Mouse (Mus musculus) MEL (cell line): Measurements from ENCODE around the gene Adamtsl1.

Experiments
- CTCF ChIP-seq, 3 experiments: IDR thresholded peaks in 2 of 3; conservative IDR thresholded peaks in 1 of 3; 2 replicates each; pipeline ENCODE4 v1.5.1; 2011 to 2012; ENCODE audit warnings: low read length in 3 of 3, low read depth in 2 of 3, mild to moderate bottlenecking in 2 of 3, improper control_type of control experiment in 1 of 3, inconsistent platforms in 1 of 3, mixed read lengths in 1 of 3, moderate library complexity in 1 of 3; ENCODE audit not compliant: control insufficient read depth in 1 of 3, insufficient read depth in 1 of 3, poor library complexity in 1 of 3, severe bottlenecking in 1 of 3
- EP300 ChIP-seq, 2 experiments: IDR thresholded peaks; 2 replicates each; pipeline ENCODE4 v1.6.1; 2011; ENCODE audit warnings: improper control_type of control experiment in 2 of 2, low read length in 2 of 2, low read depth in 1 of 2, mild to moderate bottlenecking in 1 of 2
- ETS1 ChIP-seq: IDR thresholded peaks from 2 replicates; pipeline ENCODE4 v1.6.1; 2012; ENCODE audit warnings: low read depth, mild to moderate bottlenecking, inconsistent platforms, low read length, improper control_type of control experiment, moderate library complexity
- HCFC1 ChIP-seq: IDR thresholded peaks from 2 replicates; pipeline ENCODE4 v1.6.1; 2012; ENCODE audit warnings: low read depth, mild to moderate bottlenecking, inconsistent platforms, low read length, improper control_type of control experiment, moderate library complexity
- KAT2A ChIP-seq: conservative IDR thresholded peaks from 2 replicates; pipeline ENCODE4 v1.6.1; 2012; ENCODE audit warnings: low read depth, low read length, improper control_type of control experiment, inconsistent platforms
- MAZ ChIP-seq: IDR thresholded peaks from 2 replicates; pipeline ENCODE4 v1.6.1; 2012; ENCODE audit warnings: low read depth, mild to moderate bottlenecking, inconsistent platforms, low read length, improper control_type of control experiment
- MYC ChIP-seq: IDR thresholded peaks from 2 replicates; pipeline ENCODE4 v1.6.1; 2011; ENCODE audit warnings: low read depth, mild to moderate bottlenecking, low read length, improper control_type of control experiment, moderate library complexity
- NRF1 ChIP-seq: IDR thresholded peaks from 2 replicates; pipeline ENCODE4 v1.6.1; 2014; ENCODE audit warnings: low read depth, mild to moderate bottlenecking, inconsistent platforms, low read length, improper control_type of control experiment, moderate library complexity; ENCODE audit not compliant: poor library complexity, insufficient read depth, severe bottlenecking
- POLR2A ChIP-seq, 2 experiments: IDR thresholded peaks; 2 replicates each; pipeline ENCODE4 v1.6.1; 2011 to 2012; ENCODE audit warnings: low read length in 2 of 2, mild to moderate bottlenecking in 2 of 2, control low read depth in 1 of 2, improper control_type of control experiment in 1 of 2, low read depth in 1 of 2, moderate library complexity in 1 of 2; ENCODE audit not compliant: control insufficient read depth in 1 of 2, insufficient read depth in 1 of 2, poor library complexity in 1 of 2
- POLR2AphosphoS2 ChIP-seq: IDR thresholded peaks from 2 replicates; pipeline ENCODE4 v1.6.1; 2011; ENCODE audit warnings: low read length, improper control_type of control experiment
- TCF12 ChIP-seq: IDR thresholded peaks from 2 replicates; pipeline ENCODE4 v1.6.1; 2014; ENCODE audit warnings: low read depth, mild to moderate bottlenecking, inconsistent platforms, low read length, improper control_type of control experiment, moderate library complexity
- ZC3H11A ChIP-seq: IDR thresholded peaks from 2 replicates; pipeline ENCODE4 v1.6.1; 2012; ENCODE audit warnings: low read depth, mild to moderate bottlenecking, inconsistent platforms, low read length, improper control_type of control experiment
- ZNF384 ChIP-seq: IDR thresholded peaks from 2 replicates; pipeline ENCODE4 v1.6.1; 2012; ENCODE audit warnings: low read depth, mild to moderate bottlenecking, inconsistent platforms, low read length, improper control_type of control experiment

DNA sequence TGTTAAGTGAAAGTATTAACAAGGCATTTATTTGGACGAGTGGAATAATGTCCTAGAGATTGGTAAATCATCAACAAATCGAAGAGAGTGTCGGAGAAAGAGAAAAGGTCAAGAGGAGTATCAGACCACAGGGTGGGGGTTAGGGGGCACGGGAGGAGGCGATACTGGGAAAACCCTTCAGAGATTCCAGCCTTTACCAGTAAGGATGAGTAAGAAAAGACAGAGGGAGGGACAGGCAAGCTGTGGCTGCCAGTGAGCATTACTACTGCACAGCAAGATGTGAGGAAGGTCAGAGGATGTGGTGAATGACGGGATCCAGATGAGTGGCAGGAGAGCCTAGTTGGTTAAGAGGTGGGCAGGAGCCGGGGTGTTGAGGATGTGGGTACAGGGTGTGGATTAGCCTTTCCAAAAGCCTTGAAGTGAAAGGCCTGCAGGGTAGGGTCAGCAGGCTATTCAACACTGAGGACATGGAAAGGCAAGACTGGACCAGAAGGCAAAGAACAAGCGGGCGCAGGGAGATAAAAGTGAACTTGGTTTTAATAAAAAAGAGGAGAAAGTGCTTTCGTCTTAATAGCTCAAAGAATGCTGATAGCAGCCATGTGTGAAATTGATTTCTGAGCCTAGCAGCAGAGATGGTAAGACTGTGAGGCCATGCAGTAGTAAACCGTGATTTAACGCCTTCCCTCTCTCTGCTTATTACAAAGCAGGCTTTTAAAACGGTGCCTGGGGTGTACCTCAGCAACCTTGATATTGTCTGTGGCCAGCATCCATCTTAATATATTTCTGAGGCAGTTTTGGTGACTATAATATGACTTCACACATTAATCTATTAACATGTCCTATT, 555.1 kb downstream of the Adamtsl1 start:
- TF ChIP-seq POLR2A (IDR thresholded peaks at IDR 0.05; ENCODE audit: control insufficient read depth in 1 of 2, insufficient read depth in 1 of 2, low read depth in 1 of 2, low read length in 2 of 2, poor library complexity in 1 of 2) = no peak
- no peak for TF ChIP-seq ETS1
- TF ChIP-seq EP300 (IDR thresholded peaks at IDR 0.05; ENCODE audit: low read depth in 1 of 2, low read length in 2 of 2) = no peak
- TF ChIP-seq ZC3H11A = no peak
- TF ChIP-seq CTCF (IDR thresholded peaks at IDR 0.05 in 2 of 3, conservative IDR thresholded peaks at IDR 0.05 in 1 of 3; ENCODE audit: control insufficient read depth in 1 of 3, insufficient read depth in 1 of 3, low read depth in 2 of 3, low read length in 3 of 3, poor library complexity in 1 of 3, severe bottlenecking in 1 of 3) = no peak
- TF ChIP-seq MAZ = no peak
- TF ChIP-seq MYC = no peak
- no peak for TF ChIP-seq KAT2A
- no peak for TF ChIP-seq NRF1
- TF ChIP-seq ZNF384 = no peak
- TF ChIP-seq TCF12 = no peak
- TF ChIP-seq POLR2AphosphoS2 = no peak
- no peak for TF ChIP-seq HCFC1
